Mouse (Mus musculus) brain, embryonic 14.5 days (tissue): ENCODE data around the gene Gm17482.

ENCODE experiments used
- CTCF ChIP-seq: fragments of 200-500 bp; IDR thresholded peaks from 2 replicates; pipeline ENCODE4 v1.5.1; 2012; ENCODE audit warnings: inconsistent platforms, mild to moderate bottlenecking, moderate library complexity, borderline replicate concordance; ENCODE audit not compliant: insufficient read depth, insufficient read length; ENCODE audit errors: extremely low read depth
- POLR2A ChIP-seq: fragments of 200-500 bp; IDR thresholded peaks from 2 replicates; pipeline ENCODE4 v1.6.1; 2012; ENCODE audit warnings: mild to moderate bottlenecking, inconsistent platforms, borderline replicate concordance; ENCODE audit not compliant: poor library complexity, insufficient read depth, insufficient read length, severe bottlenecking; ENCODE audit errors: extremely low read depth

DNA sequence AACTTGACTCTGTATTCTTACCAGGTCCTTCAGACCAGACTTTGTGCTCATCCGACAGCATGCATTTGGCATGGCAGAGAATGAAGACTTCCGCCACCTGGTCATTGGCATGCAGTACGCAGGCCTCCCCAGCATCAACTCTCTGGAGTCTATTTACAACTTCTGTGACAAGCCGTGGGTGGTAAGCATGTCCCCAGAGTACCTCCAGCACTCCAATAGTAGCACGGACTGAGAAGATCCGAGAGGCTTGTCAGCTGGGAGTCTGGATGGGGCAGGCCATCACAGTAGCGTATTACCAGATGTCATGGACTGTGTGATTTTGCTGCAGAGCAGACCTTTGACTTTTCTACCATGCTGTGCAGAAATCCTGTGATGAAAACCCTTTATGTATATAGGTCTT lies 12.2 kb downstream of the Gm17482 start:
- no peak for TF ChIP-seq CTCF
- no peak for TF ChIP-seq POLR2A
